Mouse (Mus musculus) neural tube, embryonic 11.5 days (tissue): ENCODE measurements around the gene Fam169a. TPM values are rescaled to one million over a fixed set of nuclear protein-coding genes. Genes with fewer than 3 reads are reported as not detected.

ENCODE experiments used
- ATAC-seq: fragments of 200-750 bp; cut with Nextera tagmentation; 2 replicates; pipeline ENCODE4 v1.8.0; 2017; ENCODE audit warnings: moderate number of reproducible peaks, mild to moderate bottlenecking, moderate TSS enrichment, moderate library complexity; ENCODE audit not compliant: insufficient read depth, low FRiP score, low TSS enrichment
- DNase-seq: peaks from one replicate; pipeline ENCODE4 v3.0.0-alpha.2; 2015; ENCODE audit warnings: low spot score
- H3K27ac ChIP-seq: fragments of 300-500 bp; sonication (generic); 2 replicates; pipeline ENCODE4 v1.5.1; 2014; ENCODE audit warnings: low read depth, mild to moderate bottlenecking, low read length
- H3K27me3 ChIP-seq: fragments of 300-500 bp; sonication (generic); 2 replicates; pipeline ENCODE4 v1.6.1; 2014; ENCODE audit warnings: mild to moderate bottlenecking, low read length, mixed read lengths; ENCODE audit not compliant: control insufficient read depth, insufficient read depth
- H3K36me3 ChIP-seq: fragments of 300-500 bp; sonication (generic); 2 replicates; pipeline ENCODE4 v1.6.1; 2014; ENCODE audit warnings: mild to moderate bottlenecking, low read length, moderate library complexity, mixed read lengths; ENCODE audit not compliant: control insufficient read depth, insufficient read depth
- H3K4me1 ChIP-seq: fragments of 300-500 bp; sonication (generic); 2 replicates; pipeline ENCODE4 v1.6.1; 2014; ENCODE audit warnings: low read length, mixed read lengths; ENCODE audit not compliant: control insufficient read depth, insufficient read depth
- H3K4me2 ChIP-seq: fragments of 300-500 bp; sonication (generic); 2 replicates; pipeline ENCODE4 v1.6.1; 2014; ENCODE audit warnings: low read depth, mild to moderate bottlenecking, moderate library complexity
- H3K4me3 ChIP-seq: fragments of 300-500 bp; sonication (generic); 2 replicates; pipeline ENCODE4 v1.5.1; 2014; ENCODE audit warnings: low read depth, low read length
- H3K9ac ChIP-seq: fragments of 300-500 bp; sonication (generic); 2 replicates; pipeline ENCODE4 v1.6.1; 2014; ENCODE audit warnings: mild to moderate bottlenecking, low read length
- H3K9me3 ChIP-seq: fragments of 300-500 bp; sonication (generic); 2 replicates; pipeline ENCODE4 v1.6.1; 2016; ENCODE audit warnings: low read length; ENCODE audit not compliant: control insufficient read depth
- WGBS: fragments of 180-500 bp; shearing (Covaris S2); extraction: QIAGEN DNeasy Blood & Tissue Kit; methylation state at CpG from one replicate; pipeline ENCODE4 v1.1.7; 2014; 5-methylcytosine and 5-hydroxymethylcytosine counted together
- polyA plus RNA-seq: library from polyadenylated mRNA; unstranded; fragments of >200 nt; fragmentation: Nextera tagmentation; extraction: Ambion mirVana; gene quantifications from 2 replicates; pipeline ENCODE4 v1.2.1, GENCODE M21; 2014

Gene Fam169a
- 14.2 and 15.2 TPM in 2 replicates for polyA plus RNA-seq

GRCm38 (mm10) chr13:97066649-97067550, at the start of gene Fam169a:
TSS of gene Fam169a (plus strand) at chr13:97067286.
- 42% methylated on average over 15 of the region's 15 CpGs for WGBS
- H3K27me3 ChIP-seq: no peaks in the 10 kb centered on the region
- H3K9me3 ChIP-seq: no peaks in the 10 kb centered on the region
- no peaks in the 10 kb centered on the region for H3K36me3 ChIP-seq
- no peak within 1 kb of the TSS for H3K9ac ChIP-seq
- H3K4me1 ChIP-seq: no peaks in the 10 kb centered on the region; the same call in 1 of the 2 replicates
- H3K27ac ChIP-seq: no peak within 1 kb of the TSS
- no peak within 1 kb of the TSS for H3K4me3 ChIP-seq
- H3K4me2 ChIP-seq: no peak within 1 kb of the TSS
- ATAC-seq (no peak), DNase-seq (no peak)

GRCm38 (mm10) chr13:97017711-97018110, 49.4 kb upstream of the Fam169a start:
- no peaks in the 10 kb centered on the region for H3K27me3 ChIP-seq
- no peaks in the 10 kb centered on the region for H3K9me3 ChIP-seq
- H3K4me1 ChIP-seq: no peaks in the 10 kb centered on the region
- no peak overlapping the region for H3K4me3 ChIP-seq
- no peaks in the 10 kb centered on the region for H3K36me3 ChIP-seq
- ATAC-seq (no peak), DNase-seq (no peak)
- no peak overlapping the region for H3K9ac ChIP-seq
- WGBS: 86% methylated on average over 3 of the region's 3 CpGs
- no peak overlapping the region for H3K4me2 ChIP-seq
- no peak overlapping the region for H3K27ac ChIP-seq

- no peak overlapping the region for H3K4me3 ChIP-seq
- H3K9me3 ChIP-seq: no peaks in the 10 kb centered on the region
- DNase-seq (no peak), ATAC-seq (no peak; the same call in 1 of the 2 replicates)
- WGBS: 58% methylated on average over 5 of the region's 5 CpGs
- no peak overlapping the region for H3K9ac ChIP-seq
- H3K4me1 ChIP-seq: no peaks in the 10 kb centered on the region
- H3K27ac ChIP-seq: no peak overlapping the region
- H3K4me2 ChIP-seq: no peak overlapping the region
- H3K27me3 ChIP-seq: no peaks in the 10 kb centered on the region
- no peaks in the 10 kb centered on the region for H3K36me3 ChIP-seq
Observed at GRCm38 (mm10) chr13:97020122-97020521, 47.0 kb upstream of the Fam169a start.

GRCm38 (mm10) chr13:97021906-97022305, 45.2 kb upstream of the Fam169a start:
- 75% methylated on average over 4 of the region's 4 CpGs for WGBS
- DNase-seq (no peak), ATAC-seq (no peak)
- H3K9ac ChIP-seq: no peak overlapping the region
- no peak overlapping the region for H3K27ac ChIP-seq
- no peaks in the 10 kb centered on the region for H3K9me3 ChIP-seq
- H3K27me3 ChIP-seq: no peaks in the 10 kb centered on the region
- H3K4me1 ChIP-seq: no peaks in the 10 kb centered on the region
- H3K4me3 ChIP-seq: no peak overlapping the region
- H3K36me3 ChIP-seq: no peaks in the 10 kb centered on the region
- H3K4me2 ChIP-seq: no peak overlapping the region

- no peak overlapping the region for H3K4me3 ChIP-seq
- 92% methylated on average over 13 of the region's 13 CpGs for WGBS
- no peaks in the 10 kb centered on the region for H3K36me3 ChIP-seq
Observed at GRCm38 (mm10) chr13:97030075-97030474, 37.0 kb upstream of the Fam169a start.

GRCm38 (mm10) chr13:97034262-97034661, 32.8 kb upstream of the Fam169a start, which contains the start of gene 1700029F12Rik:
TSS of gene 1700029F12Rik (minus strand) at chr13:97034362.
- no peak within 1 kb of the TSS for H3K4me3 ChIP-seq
- no peak within 1 kb of the TSS for H3K27ac ChIP-seq
- no peaks in the 10 kb centered on the region for H3K27me3 ChIP-seq
- no peak for DNase-seq
- H3K9ac ChIP-seq: no peak within 1 kb of the TSS
- ATAC-seq: no peak
- no peaks in the 10 kb centered on the region for H3K4me1 ChIP-seq
- H3K4me2 ChIP-seq: no peak within 1 kb of the TSS
- no peaks in the 10 kb centered on the region for H3K36me3 ChIP-seq
- WGBS: 83% methylated on average over 2 of the region's 2 CpGs
- H3K9me3 ChIP-seq: no peaks in the 10 kb centered on the region

More at GRCm38 (mm10) chr13:97030075-97030474, 37.0 kb upstream of the Fam169a start:
- Histone ChIP-seq H3K9ac (no peak overlapping the region), H3K4me1 (no peaks in the 10 kb centered on the region), H3K27ac (no peak overlapping the region), H3K4me2 (no peak overlapping the region), H3K27me3 (no peaks in the 10 kb centered on the region), H3K9me3 (no peaks in the 10 kb centered on the region)
- ATAC-seq (no peak), DNase-seq (no peak)

- Histone ChIP-seq H3K27me3 (no peaks in the 10 kb centered on the region), H3K4me1 (no peaks in the 10 kb centered on the region)
Observed at GRCm38 (mm10) chr13:97051158-97051557, 15.9 kb upstream of the Fam169a start.

GRCm38 (mm10) chr13:97052667-97053066, 14.4 kb upstream of the Fam169a start:
- Histone ChIP-seq H3K9me3 (no peaks in the 10 kb centered on the region), H3K9ac (no peak overlapping the region), H3K4me3 (no peak overlapping the region), H3K27ac (no peak overlapping the region), H3K4me2 (no peak overlapping the region), H3K4me1 (no peaks in the 10 kb centered on the region), H3K27me3 (no peaks in the 10 kb centered on the region), H3K36me3 (no peaks in the 10 kb centered on the region)
- ATAC-seq (no peak; the same call in 1 of the 2 replicates), DNase-seq (peak; percentile 77)
- WGBS: 19% methylated on average over 11 of the region's 11 CpGs

More at GRCm38 (mm10) chr13:97051158-97051557, 15.9 kb upstream of the Fam169a start:
- H3K4me3 ChIP-seq: no peak overlapping the region
- no peak for DNase-seq
- no peak overlapping the region for H3K27ac ChIP-seq
- no peaks in the 10 kb centered on the region for H3K36me3 ChIP-seq
- 87% methylated on average over 6 of the region's 6 CpGs for WGBS
- H3K9ac ChIP-seq: no peak overlapping the region
- no peak for ATAC-seq
- no peak overlapping the region for H3K4me2 ChIP-seq
- H3K9me3 ChIP-seq: no peaks in the 10 kb centered on the region

- no peaks in the 10 kb centered on the region for H3K9me3 ChIP-seq
- no peak for DNase-seq
- no peak overlapping the region for H3K9ac ChIP-seq
- no peaks in the 10 kb centered on the region for H3K36me3 ChIP-seq
- ATAC-seq: no peak
- H3K4me2 ChIP-seq: no peak overlapping the region
- no peaks in the 10 kb centered on the region for H3K27me3 ChIP-seq
- H3K4me3 ChIP-seq: no peak overlapping the region
- 80% methylated on average over 8 of the region's 8 CpGs for WGBS
- no peaks in the 10 kb centered on the region for H3K4me1 ChIP-seq
- H3K27ac ChIP-seq: no peak overlapping the region
Observed at GRCm38 (mm10) chr13:97053844-97054243, 13.2 kb upstream of the Fam169a start.
